ENCODE assay signal across 9 mouse cellular contexts in genomic region chr2:80448231-80448630, GRCm38 (mm10). TPM values are rescaled to one million over a fixed set of nuclear protein-coding genes. Genes with fewer than 3 reads are reported as not detected.
A peak's percentile ranks its signal among the peaks of the same experiment; 100 is the strongest.
DNase-seq lines count a peak whose midpoint lies in the region; ATAC-seq lines count a peak whose summit lies in the region.
"Had no signal": no experiment of that assay in that cellular context is flagged by ENCODE, and none has a peak within 500 bp of the region (broad histone marks: within the 10 kb centered on the region; RNA-seq: fewer than 3 reads in every experiment).

No protein-coding gene starts in this region.

- peak overlapping the region; percentile 98 for H3K4me2 ChIP-seq in embryonic facial prominence, embryonic 14.5 days (ENCODE audit: low read depth, low read length)
- peak overlapping the region; percentile 100 for H3K4me2 ChIP-seq in hindbrain, embryonic 13.5 days
- H3K4me2 ChIP-seq in limb, embryonic 15.5 days, result peak overlapping the region; percentile 98
- peak overlapping the region; percentile 100 for H3K4me2 ChIP-seq in neural tube, embryonic 14.5 days (ENCODE audit: low read depth, low read length)

- WGBS in embryonic facial prominence, embryonic 14.5 days, result 2% methylated on average over 12 of the region's 12 CpGs
- WGBS in hindbrain, embryonic 13.5 days, result under 1% methylated on average over 12 of the region's 12 CpGs
- 1% methylated on average over 12 of the region's 12 CpGs for WGBS in limb, embryonic 15.5 days
- WGBS in neural tube, embryonic 14.5 days, result 1% methylated on average over 12 of the region's 12 CpGs

- peaks cover 14% of the 10 kb centered on the region for H3K27me3 ChIP-seq in embryonic facial prominence, embryonic 14.5 days (replicated peaks; ENCODE audit: control insufficient read depth, insufficient read depth, low read length)
- H3K27me3 ChIP-seq in hindbrain, embryonic 13.5 days, result peaks cover 14% of the 10 kb centered on the region
- peaks cover 22% of the 10 kb centered on the region for H3K27me3 ChIP-seq in limb, embryonic 15.5 days
- no peaks in the 10 kb centered on the region; the same call in 1 of the 2 replicates for H3K27me3 ChIP-seq in neural tube, embryonic 14.5 days (ENCODE audit: control insufficient read depth, insufficient read depth, low read length)

- peak overlapping the region; percentile 65 for H3K4me3 ChIP-seq in embryonic facial prominence, embryonic 14.5 days (ENCODE audit: low read depth, low read length)
- H3K4me3 ChIP-seq in hindbrain, embryonic 13.5 days, result peak overlapping the region; percentile 67
- H3K4me3 ChIP-seq in limb, embryonic 15.5 days, result peak overlapping the region; percentile 55
- peak overlapping the region; percentile 60 for H3K4me3 ChIP-seq in neural tube, embryonic 14.5 days (ENCODE audit: low read depth, low read length)
- H3K4me3 ChIP-seq: erythroblast, embryonic 14.5 days had no signal

- no peaks in the 10 kb centered on the region for H3K9me3 ChIP-seq in embryonic facial prominence, embryonic 14.5 days (ENCODE audit: control insufficient read depth, low read length)
- H3K9me3 ChIP-seq in hindbrain, embryonic 13.5 days, result no peaks in the 10 kb centered on the region
- H3K9me3 ChIP-seq in limb, embryonic 15.5 days, result no peaks in the 10 kb centered on the region
- no peaks in the 10 kb centered on the region for H3K9me3 ChIP-seq in neural tube, embryonic 14.5 days (ENCODE audit: control insufficient read depth, low read length)

- peak; percentile 62 for ATAC-seq in embryonic facial prominence, embryonic 14.5 days (ENCODE audit: low read depth)
- peak; percentile 43; the same call in 1 of the 2 replicates for ATAC-seq in hindbrain, embryonic 13.5 days (ENCODE audit: low FRiP score)
- ATAC-seq in limb, embryonic 15.5 days (ENCODE audit: insufficient number of reproducible peaks, low FRiP score, low TSS enrichment, low read depth), result no peak
- ATAC-seq in neural tube, embryonic 14.5 days (ENCODE audit: low read depth), result peak; percentile 18; the same call in 1 of the 2 replicates

- peak; percentile 25 for DNase-seq in adrenal gland, postnatal 10 days
- no peak for DNase-seq in adrenal gland, adult 18-20 months (ENCODE audit: low spot score in 2 of 2)
- peak; percentile 18 for DNase-seq in NIH3T3 (ENCODE audit: low read depth)
- peak; percentile 75 for DNase-seq in embryonic facial prominence, embryonic 14.5 days (ENCODE audit: low spot score)
- no peak for DNase-seq in thymus, postnatal 36 days

- no peaks in the 10 kb centered on the region for H3K36me3 ChIP-seq in embryonic facial prominence, embryonic 14.5 days (ENCODE audit: control insufficient read depth, insufficient read depth, low read length)
- H3K36me3 ChIP-seq in hindbrain, embryonic 13.5 days, result no peaks in the 10 kb centered on the region
- no peaks in the 10 kb centered on the region for H3K36me3 ChIP-seq in limb, embryonic 15.5 days
- no peaks in the 10 kb centered on the region for H3K36me3 ChIP-seq in neural tube, embryonic 14.5 days (ENCODE audit: control insufficient read depth, insufficient read depth, low read length)

- H3K27ac ChIP-seq in embryonic facial prominence, embryonic 14.5 days (replicated peaks; ENCODE audit: low read depth, low read length), result peak overlapping the region; percentile 79
- peak overlapping the region; percentile 23; the same call in 1 of the 2 replicates for H3K27ac ChIP-seq in hindbrain, embryonic 13.5 days
- H3K27ac ChIP-seq in limb, embryonic 15.5 days, result no peak overlapping the region
- H3K27ac ChIP-seq in neural tube, embryonic 14.5 days (ENCODE audit: low read depth, low read length), result no peak overlapping the region

- peak overlapping the region; percentile 69; the same call in 1 of the 2 replicates for H3K9ac ChIP-seq in embryonic facial prominence, embryonic 14.5 days (ENCODE audit: low read depth, low read length)
- peak overlapping the region; percentile 78 for H3K9ac ChIP-seq in hindbrain, embryonic 13.5 days
- no peak overlapping the region for H3K9ac ChIP-seq in limb, embryonic 15.5 days
- H3K9ac ChIP-seq in neural tube, embryonic 14.5 days (replicated peaks; ENCODE audit: low read depth, low read length), result peak overlapping the region; percentile 66; the same call in 1 of the 2 replicates

- H3K4me1 ChIP-seq in embryonic facial prominence, embryonic 14.5 days (ENCODE audit: control insufficient read depth, insufficient read depth, low read length), result no peaks in the 10 kb centered on the region
- peaks cover 13% of the 10 kb centered on the region for H3K4me1 ChIP-seq in hindbrain, embryonic 13.5 days (replicated peaks)
- peaks cover 15% of the 10 kb centered on the region for H3K4me1 ChIP-seq in limb, embryonic 15.5 days
- H3K4me1 ChIP-seq in neural tube, embryonic 14.5 days (ENCODE audit: control insufficient read depth, insufficient read depth, low read length), result peaks cover 6% of the 10 kb centered on the region; the same call in 1 of the 2 replicates

RNA-seq across cellular contexts. Expression of gene Frzb, which starts 0.8 kb away (rescaled TPM):
- 10 to 100 TPM; 56.8 to 63.0 TPM for total RNA-seq in adrenal gland, postnatal 10 days (2021)
- 100 to 1,000 TPM in 1 of 2 experiments, 1 to 10 TPM in 1; 3.9 to 181 TPM for total RNA-seq in adrenal gland, adult 18-20 months (2021)
- polyA plus RNA-seq in embryonic facial prominence, embryonic 14.5 days (2014; fragmentation: Nextera tagmentation; extraction: Ambion mirVana), result 22.3 and 23.5 TPM in 2 replicates
- 19.2 and 22.8 TPM in 2 replicates for polyA plus RNA-seq in hindbrain, embryonic 13.5 days (2015; fragmentation: Nextera tagmentation; extraction: Ambion mirVana)
- polyA plus RNA-seq in limb, embryonic 15.5 days (2015; fragmentation: Nextera tagmentation; extraction: Ambion mirVana), result 9.0 and 11.2 TPM in 2 replicates
- 33.9 and 41.7 TPM in 2 replicates for polyA plus RNA-seq in neural tube, embryonic 14.5 days (2014; fragmentation: Nextera tagmentation; extraction: Ambion mirVana)
- polyA plus RNA-seq: erythroblast, embryonic 14.5 days had no signal

Comparison
In these comparisons a context has a peak if more than half of its experiments do, and no peak if none do; other contexts are left out.
1. DNase-seq: peak in adrenal gland, postnatal 10 days (single experiment), NIH3T3 (single experiment) and embryonic facial prominence, embryonic 14.5 days (single experiment); none in adrenal gland, adult 18-20 months (0 of 2) and thymus, postnatal 36 days (0 of 2).
2. H3K27ac ChIP-seq: peak in embryonic facial prominence, embryonic 14.5 days (single experiment) and hindbrain, embryonic 13.5 days (single experiment); none in limb, embryonic 15.5 days (single experiment) and neural tube, embryonic 14.5 days (single experiment).
3. Peak in every context shown above with its lines, with median percentiles within 50 percentile points of each other: H3K4me2 ChIP-seq and H3K4me3 ChIP-seq.